Mouse (Mus musculus) liver (tissue): Measurements from ENCODE around the gene Fam19a3.

Source experiments
- DNase-seq: peaks from one replicate; pipeline ENCODE4 v3.0.0-alpha.2; 2020; ENCODE audit warnings: mixed read lengths

Fam19a3 gene

DNA sequence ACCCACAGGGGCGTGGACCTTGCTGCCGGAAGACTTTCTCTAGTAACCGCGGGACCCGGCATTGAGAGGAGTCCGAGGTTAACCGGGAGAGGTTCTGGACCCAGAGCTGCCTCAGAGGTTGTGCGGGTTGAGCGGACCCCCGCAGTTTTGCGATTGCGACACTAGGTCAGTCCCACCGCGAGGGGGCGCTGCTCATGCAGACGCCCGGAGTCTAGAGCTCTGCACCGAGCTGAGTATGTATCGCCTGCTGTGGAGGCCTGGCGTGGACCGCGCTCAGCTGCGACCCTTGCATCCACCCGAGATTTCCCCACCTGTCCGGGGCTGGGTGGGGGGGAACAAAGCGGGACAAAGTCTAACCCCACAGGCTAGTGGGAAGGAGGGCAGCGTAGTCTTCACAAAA is 23.2 kb downstream of the Fam19a3 start:
- peak; percentile 80 for DNase-seq

GRCm38 (mm10) chr3:104752845-104753244 is 28.8 kb downstream of the Fam19a3 start:
- peak; percentile 55 for DNase-seq

GRCm38 (mm10) chr3:104743864-104744263 is 37.8 kb downstream of the Fam19a3 start:
- no peak for DNase-seq

GRCm38 (mm10) chr3:104743161-104743560 is 38.5 kb downstream of the Fam19a3 start:
- no peak for DNase-seq

- DNase-seq = no peak
These were observed 39.7 kb downstream of the Fam19a3 start for GRCm38 (mm10) chr3:104741954-104742353.

DNA sequence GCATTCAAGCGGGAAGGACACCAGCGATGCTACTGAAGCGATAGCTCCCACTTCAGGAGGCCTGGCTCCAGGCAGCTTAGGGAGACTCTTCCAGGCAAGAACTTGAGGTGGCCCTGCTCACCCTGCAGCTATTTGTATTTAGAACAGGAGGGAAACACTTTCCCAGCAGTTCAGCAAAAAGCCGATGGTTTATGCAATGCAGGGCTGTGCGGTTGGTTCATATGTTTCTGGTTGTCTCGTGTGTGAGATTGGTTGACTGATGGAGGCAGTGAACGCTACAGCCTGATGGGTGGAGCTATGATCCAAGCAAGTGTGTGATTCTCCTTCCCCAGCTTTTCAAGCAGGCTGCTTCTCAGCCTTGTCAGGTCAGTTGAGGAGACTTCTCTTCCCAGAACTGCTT is 47.0 kb downstream of the Fam19a3 start:
- DNase-seq = no peak

DNA sequence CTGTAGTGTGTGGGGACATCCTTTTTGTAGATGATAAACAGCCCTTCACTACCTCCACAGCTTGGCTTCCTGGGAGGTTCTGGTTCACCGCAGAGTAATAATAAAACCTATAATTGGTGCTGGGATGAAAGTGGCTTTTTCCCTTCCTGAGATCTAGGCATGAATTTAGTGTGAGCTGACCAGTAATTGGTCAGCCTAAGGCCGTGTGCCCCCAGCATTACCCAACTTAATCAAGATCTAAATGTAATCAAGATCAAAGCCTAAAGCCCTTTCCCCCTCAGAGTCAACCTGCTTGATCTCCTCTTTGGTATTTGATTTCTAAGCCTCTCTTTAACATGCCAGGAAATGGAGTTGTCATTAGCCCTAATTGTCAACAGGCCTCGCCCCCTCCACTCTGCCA is 48.7 kb downstream of the Fam19a3 start:
- DNase-seq = no peak

GRCm38 (mm10) chr3:104729270-104729839 is 52.3 kb downstream of the Fam19a3 start:
- DNase-seq = no peak
